Mouse (Mus musculus) forebrain, embryonic 16.5 days (tissue): ENCODE measurements around the gene Tmem143. TPM values are rescaled to one million over a fixed set of nuclear protein-coding genes. Genes with fewer than 3 reads are reported as not detected.

Source experiments
- ATAC-seq: fragments of 200-750 bp; cut with Nextera tagmentation; 2 replicates; pipeline ENCODE4 v1.8.0; 2017; ENCODE audit warnings: mild to moderate bottlenecking, moderate library complexity
- H3K27ac ChIP-seq: fragments of 300-500 bp; sonication (generic); 2 replicates; pipeline ENCODE4 v1.5.1; 2014; ENCODE audit warnings: low read length, control low read depth
- H3K27me3 ChIP-seq: fragments of 300-500 bp; sonication (generic); replicated peaks from 2 replicates; pipeline ENCODE4 v1.6.1; 2014; ENCODE audit warnings: low read length; ENCODE audit not compliant: control insufficient read depth, insufficient read depth
- H3K36me3 ChIP-seq: fragments of 300-500 bp; sonication (generic); 2 replicates; pipeline ENCODE4 v1.6.1; 2014; ENCODE audit not compliant: control insufficient read depth, insufficient read depth
- H3K4me1 ChIP-seq: fragments of 300-500 bp; sonication (generic); replicated peaks from 2 replicates; pipeline ENCODE4 v1.6.1; 2014; ENCODE audit warnings: low read length; ENCODE audit not compliant: control insufficient read depth, insufficient read depth
- H3K4me2 ChIP-seq: fragments of 300-500 bp; sonication (generic); 2 replicates; pipeline ENCODE4 v1.6.1; 2014; ENCODE audit warnings: mild to moderate bottlenecking, low read length, control low read depth
- H3K4me3 ChIP-seq: fragments of 300-500 bp; sonication (generic); replicated peaks from 2 replicates; pipeline ENCODE4 v1.5.1; 2014; ENCODE audit warnings: mild to moderate bottlenecking, low read length, control low read depth
- H3K9ac ChIP-seq: fragments of 300-500 bp; sonication (generic); replicated peaks from 2 replicates; pipeline ENCODE4 v1.6.1; 2014; ENCODE audit warnings: low read depth, low read length, control low read depth
- H3K9me3 ChIP-seq: fragments of 300-500 bp; sonication (generic); 2 replicates; pipeline ENCODE4 v1.6.1; 2016; ENCODE audit warnings: low read length; ENCODE audit not compliant: control insufficient read depth
- WGBS: fragments of 180-500 bp; shearing (Covaris S2); extraction: QIAGEN DNeasy Blood & Tissue Kit; methylation state at CpG from one replicate; pipeline ENCODE4 v1.1.7; 2014; 5-methylcytosine and 5-hydroxymethylcytosine counted together
- polyA plus RNA-seq: library from polyadenylated mRNA; unstranded; fragments of >200 nt; fragmentation: Nextera tagmentation; extraction: Ambion mirVana; gene quantifications from 2 replicates; pipeline ENCODE4 v1.2.1, GENCODE M21; 2015

Tmem143 gene
- polyA plus RNA-seq, 1 experiment from 2014 or later, result 6.0 TPM

GRCm38 (mm10) chr7:45902481-45903002 lies 5.8 kb downstream of the Tmem143 start:
- no peaks in the 10 kb centered on the region for H3K27me3 ChIP-seq
- no peak overlapping the region for H3K4me3 ChIP-seq
- no peak overlapping the region for H3K9ac ChIP-seq
- ATAC-seq, result no peak
- H3K4me1 ChIP-seq, result peaks cover 2% of the 10 kb centered on the region
- 77% methylated on average over 12 of the region's 12 CpGs for WGBS
- no peaks in the 10 kb centered on the region for H3K36me3 ChIP-seq
- H3K9me3 ChIP-seq, result no peaks in the 10 kb centered on the region
- H3K4me2 ChIP-seq, result no peak overlapping the region
- no peak overlapping the region for H3K27ac ChIP-seq

GRCm38 (mm10) chr7:45906622-45907021 lies 9.9 kb downstream of the Tmem143 start:
- WGBS, result 93% methylated on average over 9 of the region's 9 CpGs
- no peaks in the 10 kb centered on the region for H3K27me3 ChIP-seq
- H3K4me2 ChIP-seq, result no peak overlapping the region
- H3K9ac ChIP-seq, result no peak overlapping the region
- no peaks in the 10 kb centered on the region for H3K9me3 ChIP-seq
- ATAC-seq, result no peak
- H3K4me1 ChIP-seq, result no peaks in the 10 kb centered on the region
- no peak overlapping the region for H3K27ac ChIP-seq
- no peak overlapping the region for H3K4me3 ChIP-seq
- H3K36me3 ChIP-seq, result peaks cover 4% of the 10 kb centered on the region; the same call in 1 of the 2 replicates

GRCm38 (mm10) chr7:45908384-45908783 lies 11.6 kb downstream of the Tmem143 start:
- H3K9me3 ChIP-seq, result no peaks in the 10 kb centered on the region
- H3K4me3 ChIP-seq, result no peak overlapping the region
- H3K4me2 ChIP-seq, result no peak overlapping the region
- ATAC-seq, result no peak
- no peaks in the 10 kb centered on the region for H3K4me1 ChIP-seq
- H3K27me3 ChIP-seq, result no peaks in the 10 kb centered on the region
- no peak overlapping the region for H3K9ac ChIP-seq
- H3K27ac ChIP-seq, result no peak overlapping the region
- peaks cover 4% of the 10 kb centered on the region; the same call in 1 of the 2 replicates for H3K36me3 ChIP-seq

- ATAC-seq, result no peak
- H3K9me3 ChIP-seq, result no peaks in the 10 kb centered on the region
- no peaks in the 10 kb centered on the region for H3K4me1 ChIP-seq
- H3K27ac ChIP-seq, result no peak overlapping the region
- no peaks in the 10 kb centered on the region for H3K27me3 ChIP-seq
- H3K4me2 ChIP-seq, result no peak overlapping the region
- WGBS, result 96% methylated on average over 16 of the region's 16 CpGs
- H3K4me3 ChIP-seq, result no peak overlapping the region
- H3K36me3 ChIP-seq, result peaks cover 4% of the 10 kb centered on the region; the same call in 1 of the 2 replicates
- no peak overlapping the region for H3K9ac ChIP-seq
These were observed 12.4 kb downstream of the Tmem143 start for GRCm38 (mm10) chr7:45909145-45909544.

GRCm38 (mm10) chr7:45914067-45914466 lies 17.3 kb downstream of the Tmem143 start:
- no peak overlapping the region for H3K4me2 ChIP-seq
- no peak overlapping the region for H3K4me3 ChIP-seq
- H3K9ac ChIP-seq, result no peak overlapping the region
- WGBS, result 90% methylated on average over 6 of the region's 6 CpGs
- no peaks in the 10 kb centered on the region for H3K9me3 ChIP-seq
- peaks cover 22% of the 10 kb centered on the region for H3K4me1 ChIP-seq
- no peak for ATAC-seq
- no peaks in the 10 kb centered on the region for H3K27me3 ChIP-seq
- H3K36me3 ChIP-seq, result peaks cover 4% of the 10 kb centered on the region; the same call in 1 of the 2 replicates
- H3K27ac ChIP-seq, result no peak overlapping the region

- Histone ChIP-seq H3K27me3 (no peaks in the 10 kb centered on the region), H3K4me2 (no peak overlapping the region), H3K4me3 (no peak overlapping the region), H3K36me3 (peaks cover 4% of the 10 kb centered on the region; the same call in 1 of the 2 replicates), H3K9ac (no peak overlapping the region), H3K4me1 (peaks cover 22% of the 10 kb centered on the region), H3K27ac (no peak overlapping the region), H3K9me3 (no peaks in the 10 kb centered on the region)
- 91% methylated on average over 5 of the region's 5 CpGs for WGBS
- no peak for ATAC-seq
These were observed 18.3 kb downstream of the Tmem143 start for GRCm38 (mm10) chr7:45915011-45915410.

GRCm38 (mm10) chr7:45916056-45917003 lies 19.6 kb downstream of the Tmem143 start:
- Histone ChIP-seq H3K9ac (peak overlapping the region; percentile 64), H3K4me3 (peak overlapping the region; percentile 40), H3K4me2 (peak overlapping the region; percentile 62), H3K27me3 (no peaks in the 10 kb centered on the region), H3K36me3 (no peaks in the 10 kb centered on the region), H3K27ac (peak overlapping the region; percentile 90), H3K4me1 (peaks cover 22% of the 10 kb centered on the region), H3K9me3 (no peaks in the 10 kb centered on the region)
- ATAC-seq, result peak; percentile 90
- 26% methylated on average over 26 of the region's 26 CpGs for WGBS

- H3K27ac ChIP-seq, result peak overlapping the region; percentile 90
- H3K27me3 ChIP-seq, result no peaks in the 10 kb centered on the region
- peaks cover 22% of the 10 kb centered on the region for H3K4me1 ChIP-seq
- H3K36me3 ChIP-seq, result no peaks in the 10 kb centered on the region
- no peak; the same call in 1 of the 2 replicates for ATAC-seq
- WGBS, result 33% methylated on average over 13 of the region's 13 CpGs
- H3K9me3 ChIP-seq, result no peaks in the 10 kb centered on the region
- peak overlapping the region; percentile 64; the same call in 1 of the 2 replicates for H3K9ac ChIP-seq
- peak overlapping the region; percentile 62 for H3K4me2 ChIP-seq
- peak overlapping the region; percentile 40 for H3K4me3 ChIP-seq
These were observed 20.4 kb downstream of the Tmem143 start for GRCm38 (mm10) chr7:45917004-45917704.

- Histone ChIP-seq H3K36me3 (no peaks in the 10 kb centered on the region), H3K4me2 (no peak overlapping the region), H3K9me3 (no peaks in the 10 kb centered on the region), H3K4me1 (peaks cover 29% of the 10 kb centered on the region), H3K9ac (no peak overlapping the region), H3K4me3 (no peak overlapping the region), H3K27ac (peak overlapping the region; percentile 90), H3K27me3 (no peaks in the 10 kb centered on the region)
- 89% methylated on average over 15 of the region's 15 CpGs for WGBS
- ATAC-seq, result no peak
These were observed 21.2 kb downstream of the Tmem143 start for GRCm38 (mm10) chr7:45917926-45918325.
